Mouse (Mus musculus) midbrain, postnatal 0 days (tissue): ENCODE measurements around the gene Pacsin2. TPM values are rescaled to one million over a fixed set of nuclear protein-coding genes. Genes with fewer than 3 reads are reported as not detected.

ENCODE experiments used
- ATAC-seq: fragments of 200-750 bp; cut with Nextera tagmentation; 2 replicates; pipeline ENCODE4 v1.8.0; 2017; ENCODE audit warnings: moderate number of reproducible peaks, mild to moderate bottlenecking, moderate TSS enrichment, moderate library complexity; ENCODE audit not compliant: low FRiP score
- DNase-seq: peaks from one replicate; pipeline ENCODE4 v3.0.0-alpha.2; 2015; ENCODE audit warnings: low spot score
- H3K27ac ChIP-seq: fragments of 300-500 bp; sonication (generic); 2 replicates; pipeline ENCODE4 v1.5.1; 2014; ENCODE audit warnings: low read depth, mild to moderate bottlenecking, low read length, mixed read lengths
- H3K27me3 ChIP-seq: fragments of 300-500 bp; sonication (generic); 2 replicates; pipeline ENCODE4 v1.6.1; 2014; ENCODE audit warnings: low read length, control low read depth, mixed read lengths; ENCODE audit not compliant: insufficient read depth
- H3K36me3 ChIP-seq: fragments of 300-500 bp; sonication (generic); 2 replicates; pipeline ENCODE4 v1.6.1; 2014; ENCODE audit warnings: low read length, control low read depth, mixed read lengths; ENCODE audit not compliant: insufficient read depth
- H3K4me1 ChIP-seq: fragments of 300-500 bp; sonication (generic); 2 replicates; pipeline ENCODE4 v1.6.1; 2014; ENCODE audit warnings: mild to moderate bottlenecking, control low read depth, antibody characterized with exemption, low read length, mixed read lengths; ENCODE audit not compliant: insufficient read depth
- H3K4me2 ChIP-seq: fragments of 300-500 bp; sonication (generic); 2 replicates; pipeline ENCODE4 v1.6.1; 2014; ENCODE audit warnings: low read depth, mild to moderate bottlenecking, low read length, mixed read lengths; ENCODE audit not compliant: poor library complexity, severe bottlenecking
- H3K4me3 ChIP-seq: fragments of 300-500 bp; sonication (generic); 2 replicates; pipeline ENCODE4 v1.5.1; 2014; ENCODE audit warnings: low read depth, mild to moderate bottlenecking, low read length, moderate library complexity
- H3K9ac ChIP-seq: fragments of 300-500 bp; sonication (generic); replicated peaks from 2 replicates; pipeline ENCODE4 v1.6.1; 2014; ENCODE audit warnings: mild to moderate bottlenecking, low read length, moderate library complexity, mixed read lengths; ENCODE audit not compliant: poor library complexity, severe bottlenecking
- H3K9me3 ChIP-seq: fragments of 300-500 bp; sonication (generic); 2 replicates; pipeline ENCODE4 v1.6.1; 2016; ENCODE audit warnings: low read length, control low read depth
- CTCF ChIP-seq: IDR thresholded peaks from 2 replicates; pipeline ENCODE4 v1.5.1; 2016; ENCODE audit warnings: antibody characterized with exemption, mild to moderate bottlenecking
- WGBS: fragments of 180-500 bp; shearing (Covaris S2); extraction: QIAGEN DNeasy Blood & Tissue Kit; methylation state at CpG from one replicate; pipeline ENCODE4 v1.1.7; 2014; 5-methylcytosine and 5-hydroxymethylcytosine counted together
- polyA plus RNA-seq: library from polyadenylated mRNA; unstranded; fragments of >200 nt; fragmentation: Nextera tagmentation; extraction: Ambion mirVana; gene quantifications from 2 replicates; pipeline ENCODE4 v1.2.1, GENCODE M21; 2015
- total RNA-seq: library from RNA; depleted of rRNA; stranded (reverse); fragments of >200 nt; gene quantifications from 2 replicates; pipeline ENCODE4 v1.2.3, GENCODE M21; 2014

Gene Pacsin2
- total and polyA plus RNA-seq, 2 experiments from 2014 or later = 14.6 to 16.2 TPM

DNA sequence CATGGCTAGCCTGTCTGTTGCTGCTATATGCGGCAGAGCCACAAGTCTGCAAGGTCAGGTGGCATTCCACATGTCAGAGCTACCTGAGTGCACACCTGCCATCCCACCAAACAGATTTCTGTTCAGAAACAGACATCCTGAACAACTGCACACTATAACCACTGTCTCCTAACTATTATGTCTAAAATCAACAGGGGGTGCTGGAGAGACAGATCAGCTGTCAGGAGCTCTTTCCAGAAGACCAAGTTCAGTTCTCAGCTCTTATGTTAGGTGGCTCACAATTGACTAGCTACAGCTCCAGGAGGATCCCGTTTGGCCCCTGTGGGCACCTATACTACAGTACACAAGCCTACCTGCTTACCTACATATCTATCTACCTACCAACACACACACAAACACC lies 71.7 kb downstream of the Pacsin2 start:
- Histone ChIP-seq H3K36me3 (no peaks in the 10 kb centered on the region), H3K27ac (no peak overlapping the region), H3K9me3 (no peaks in the 10 kb centered on the region), H3K4me2 (no peak overlapping the region), H3K9ac (no peak overlapping the region), H3K27me3 (no peaks in the 10 kb centered on the region), H3K4me3 (no peak overlapping the region), H3K4me1 (no peaks in the 10 kb centered on the region)
- no peak for TF ChIP-seq CTCF
- WGBS = 90% methylated on average over 2 of the region's 2 CpGs
- DNase-seq (no peak), ATAC-seq (no peak)

DNA sequence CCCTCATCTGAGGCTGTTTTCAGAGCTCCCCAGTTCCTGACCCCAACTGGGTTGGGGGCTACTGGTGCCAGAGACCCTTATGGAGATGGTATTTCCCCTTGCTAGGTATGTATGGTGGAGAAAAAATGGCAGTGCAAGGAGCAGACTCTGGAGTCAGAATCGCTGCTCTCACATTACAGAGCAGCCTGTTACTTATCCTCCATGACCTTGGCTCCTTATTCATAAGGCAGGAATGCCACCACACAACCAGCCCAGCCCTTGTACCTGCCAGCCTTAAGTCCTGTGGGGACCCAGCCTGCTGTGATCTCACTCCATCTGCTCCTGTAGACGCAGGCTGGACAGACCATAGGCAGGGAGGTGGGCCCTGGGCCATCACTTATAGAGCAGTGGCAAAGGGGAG lies 76.5 kb downstream of the Pacsin2 start:
- Histone ChIP-seq H3K4me2 (no peak overlapping the region), H3K4me1 (no peaks in the 10 kb centered on the region), H3K36me3 (no peaks in the 10 kb centered on the region), H3K27ac (no peak overlapping the region), H3K4me3 (no peak overlapping the region), H3K9ac (no peak overlapping the region), H3K9me3 (no peaks in the 10 kb centered on the region), H3K27me3 (no peaks in the 10 kb centered on the region)
- WGBS = 87% methylated on average over 2 of the region's 2 CpGs
- TF ChIP-seq CTCF = no peak
- ATAC-seq (no peak), DNase-seq (no peak)

DNA sequence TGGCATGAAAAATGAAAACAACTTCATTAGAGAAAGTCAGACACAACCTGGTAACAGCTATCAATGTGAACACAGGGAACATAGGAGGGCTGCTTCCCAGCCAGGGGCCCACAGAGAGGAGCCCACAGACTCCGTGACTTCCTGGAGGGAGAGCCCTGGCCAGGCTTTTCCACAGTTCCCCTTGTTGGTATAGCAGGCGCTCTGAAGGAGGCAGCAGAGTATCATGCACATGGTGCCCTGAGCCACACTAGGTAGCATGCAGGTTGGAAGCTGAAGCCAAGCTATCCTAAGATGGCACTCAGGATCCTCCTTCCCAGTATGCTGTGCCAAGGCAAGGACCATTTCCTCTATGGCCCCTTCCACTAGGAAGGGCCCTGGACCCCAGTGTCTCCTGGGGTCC lies 80.8 kb downstream of the Pacsin2 start:
- no peaks in the 10 kb centered on the region for H3K27me3 ChIP-seq

DNA sequence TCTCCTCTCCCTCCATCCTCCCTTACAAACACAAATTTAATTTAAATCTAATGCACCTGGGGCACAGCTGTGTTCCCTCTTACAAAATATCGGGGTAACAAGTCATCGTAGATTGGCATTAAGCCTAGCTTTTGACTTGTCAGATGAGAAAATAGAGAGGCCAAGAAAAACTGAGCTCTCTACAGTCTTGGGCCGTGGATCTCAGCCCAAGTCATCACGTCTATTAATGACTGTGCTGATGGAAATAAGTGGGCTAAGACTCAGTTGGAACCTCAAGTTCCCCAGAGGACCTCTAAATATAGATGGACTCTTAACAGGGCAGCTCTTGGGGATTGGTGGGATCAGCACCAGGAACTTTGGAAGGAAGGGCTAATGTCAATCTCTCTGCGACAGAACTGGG lies 81.3 kb downstream of the Pacsin2 start:
- Histone ChIP-seq H3K27ac (no peak overlapping the region), H3K27me3 (no peaks in the 10 kb centered on the region), H3K4me3 (no peak overlapping the region), H3K9me3 (no peaks in the 10 kb centered on the region), H3K4me1 (no peaks in the 10 kb centered on the region), H3K9ac (no peak overlapping the region), H3K36me3 (peaks cover 3% of the 10 kb centered on the region; the same call in 1 of the 2 replicates), H3K4me2 (no peak overlapping the region)
- WGBS = 93% methylated on average over 5 of the region's 5 CpGs
- no peak for TF ChIP-seq CTCF
- DNase-seq = no peak
- no peak for ATAC-seq

More for the DNA sequence above, 80.8 kb downstream of the Pacsin2 start:
- Histone ChIP-seq H3K36me3 (peaks cover 2% of the 10 kb centered on the region; the same call in 1 of the 2 replicates), H3K4me1 (no peaks in the 10 kb centered on the region), H3K4me2 (no peak overlapping the region), H3K4me3 (no peak overlapping the region), H3K9ac (no peak overlapping the region), H3K27ac (no peak overlapping the region), H3K9me3 (no peaks in the 10 kb centered on the region)
- WGBS = 96% methylated on average over 2 of the region's 2 CpGs
- ATAC-seq = no peak
- DNase-seq = no peak
- TF ChIP-seq CTCF = peak; percentile 41; the same call in 1 of the 2 replicates

DNA sequence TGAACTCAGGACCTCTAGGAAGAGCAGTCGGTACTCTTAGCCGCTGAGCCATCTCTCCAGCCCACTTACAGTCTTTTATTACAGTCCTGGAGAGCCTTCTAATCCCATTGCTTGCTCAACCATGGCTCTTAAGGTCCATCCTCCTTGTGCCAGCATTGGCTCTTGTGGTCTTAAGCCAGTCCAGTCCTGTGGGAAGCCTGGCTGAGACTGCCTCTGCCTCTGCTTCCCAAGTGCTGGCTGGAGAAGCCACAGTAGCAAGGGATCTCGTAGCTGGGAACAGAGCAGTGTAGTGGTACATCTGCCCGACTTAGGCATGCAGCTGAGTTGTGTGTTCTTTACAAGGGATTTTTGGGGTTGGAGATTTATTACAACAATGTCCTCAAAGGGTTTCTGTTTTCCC lies 81.9 kb downstream of the Pacsin2 start:
- WGBS = 89% methylated on average over 4 of the region's 4 CpGs
- ATAC-seq = no peak
- H3K4me2 ChIP-seq = no peak overlapping the region

DNA sequence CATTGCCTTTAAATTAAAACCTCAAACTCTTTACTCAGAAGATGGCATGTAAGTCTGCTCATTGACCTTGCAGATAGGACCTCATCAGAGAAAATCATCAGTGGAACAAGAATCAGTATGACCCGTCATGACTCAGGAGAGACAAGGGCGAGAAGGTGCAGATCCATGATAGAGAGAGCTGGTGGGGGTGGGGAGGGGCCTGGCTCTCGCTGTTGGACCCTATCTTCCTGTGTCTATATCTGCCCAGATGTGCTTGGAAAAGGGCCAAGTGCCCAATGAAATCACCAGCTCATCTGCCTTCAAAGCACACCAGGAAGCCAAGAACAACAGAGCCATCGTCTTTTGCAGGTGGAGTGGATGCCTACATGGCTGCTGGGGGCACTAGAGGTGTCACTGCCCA lies 87.3 kb downstream of the Pacsin2 start:
- Histone ChIP-seq H3K27ac (no peak overlapping the region), H3K27me3 (no peaks in the 10 kb centered on the region), H3K9me3 (no peaks in the 10 kb centered on the region), H3K4me3 (no peak overlapping the region), H3K36me3 (peaks cover 3% of the 10 kb centered on the region; the same call in 1 of the 2 replicates), H3K4me2 (no peak overlapping the region), H3K4me1 (no peaks in the 10 kb centered on the region), H3K9ac (no peak overlapping the region)
- no peak for TF ChIP-seq CTCF
- ATAC-seq (no peak), DNase-seq (no peak)
- WGBS = 83% methylated on average over 4 of the region's 4 CpGs

More for the DNA sequence above, 81.9 kb downstream of the Pacsin2 start:
- Histone ChIP-seq H3K9me3 (no peaks in the 10 kb centered on the region), H3K36me3 (peaks cover 3% of the 10 kb centered on the region; the same call in 1 of the 2 replicates), H3K4me1 (no peaks in the 10 kb centered on the region), H3K27ac (no peak overlapping the region), H3K4me3 (no peak overlapping the region), H3K27me3 (no peaks in the 10 kb centered on the region), H3K9ac (no peak overlapping the region)
- no peak for TF ChIP-seq CTCF
- no peak for DNase-seq
